Mouse (Mus musculus) midbrain, embryonic 15.5 days (tissue): ENCODE data around the gene Olfr58. TPM values are rescaled to one million over a fixed set of nuclear protein-coding genes. Genes with fewer than 3 reads are reported as not detected.
"Not testable (repeated sequence)": the region's sequence is repeated elsewhere in the genome, so short reads cannot be mapped to it uniquely, and the experiment has no call there.

Experiments
- ATAC-seq: fragments of 200-750 bp; cut with Nextera tagmentation; replicated peaks from 2 replicates; pipeline ENCODE4 v1.8.0; 2017; ENCODE audit warnings: moderate TSS enrichment
- H3K27ac ChIP-seq: fragments of 300-500 bp; sonication (generic); 2 replicates; pipeline ENCODE4 v1.5.1; 2015; ENCODE audit warnings: mild to moderate bottlenecking, inconsistent platforms
- H3K27me3 ChIP-seq: fragments of 300-500 bp; sonication (generic); replicated peaks from 2 replicates; pipeline ENCODE4 v1.6.1; 2015; ENCODE audit warnings: inconsistent platforms
- H3K36me3 ChIP-seq: fragments of 300-500 bp; sonication (generic); replicated peaks from 2 replicates; pipeline ENCODE4 v1.6.1; 2015; ENCODE audit warnings: inconsistent platforms
- H3K4me1 ChIP-seq: fragments of 300-500 bp; sonication (generic); 2 replicates; pipeline ENCODE4 v1.6.1; 2015; ENCODE audit warnings: inconsistent platforms
- H3K4me2 ChIP-seq: fragments of 300-500 bp; sonication (generic); 2 replicates; pipeline ENCODE4 v1.6.1; 2015; ENCODE audit warnings: inconsistent platforms, mild to moderate bottlenecking, moderate library complexity
- H3K4me3 ChIP-seq: fragments of 300-500 bp; sonication (generic); 2 replicates; pipeline ENCODE4 v1.5.1; 2015; ENCODE audit warnings: mild to moderate bottlenecking, inconsistent platforms
- H3K9ac ChIP-seq: fragments of 300-500 bp; sonication (generic); 2 replicates; pipeline ENCODE4 v1.6.1; 2015; ENCODE audit warnings: mild to moderate bottlenecking, inconsistent platforms
- H3K9me3 ChIP-seq: fragments of 300-500 bp; sonication (generic); 2 replicates; pipeline ENCODE4 v1.6.1; 2016; ENCODE audit warnings: inconsistent platforms
- WGBS: fragments of 180-500 bp; shearing (Covaris S2); methylation state at CpG from one replicate; pipeline ENCODE4 v1.1.7; 2015; ENCODE audit warnings: mixed read lengths; 5-methylcytosine and 5-hydroxymethylcytosine counted together
- polyA plus RNA-seq: library from polyadenylated mRNA; unstranded; fragments of >200 nt; fragmentation: Nextera tagmentation; extraction: Ambion mirVana; gene quantifications from 2 replicates; pipeline ENCODE4 v1.2.1, GENCODE M21; 2015

The Olfr58 gene
- not detected in 2 replicates for polyA plus RNA-seq

DNA sequence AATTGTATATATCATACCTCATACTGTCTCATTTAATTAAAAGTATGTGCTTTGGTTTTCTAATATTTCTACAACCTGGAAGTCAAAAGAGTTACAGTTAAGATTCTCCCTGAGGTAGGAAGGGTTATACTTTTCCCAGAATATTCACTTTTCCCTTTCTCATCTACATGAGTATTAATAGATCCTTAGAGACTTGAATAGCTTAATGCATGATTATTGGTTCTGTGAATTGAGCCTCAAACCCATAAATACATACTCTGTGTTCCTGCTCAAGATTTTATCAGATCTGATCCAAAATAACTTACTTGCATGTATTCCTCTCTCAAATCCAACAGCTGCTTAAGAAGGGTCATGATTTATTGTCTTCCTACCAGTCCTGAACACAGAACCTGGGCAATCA is at the start of gene Olfr58:
Gene Olfr58, plus strand, starts transcription at position 301 of the 400 bp plus-strand sequence.
- no peak for ATAC-seq
- Histone ChIP-seq H3K27me3 (no peaks in the 10 kb centered on the region), H3K27ac (no peak within 1 kb of the TSS), H3K9me3 (peaks cover 3% of the 10 kb centered on the region; the same call in 1 of the 2 replicates), H3K4me3 (no peak within 1 kb of the TSS), H3K4me1 (no peaks in the 10 kb centered on the region), H3K4me2 (no peak within 1 kb of the TSS), H3K9ac (no peak within 1 kb of the TSS), H3K36me3 (no peaks in the 10 kb centered on the region)

DNA sequence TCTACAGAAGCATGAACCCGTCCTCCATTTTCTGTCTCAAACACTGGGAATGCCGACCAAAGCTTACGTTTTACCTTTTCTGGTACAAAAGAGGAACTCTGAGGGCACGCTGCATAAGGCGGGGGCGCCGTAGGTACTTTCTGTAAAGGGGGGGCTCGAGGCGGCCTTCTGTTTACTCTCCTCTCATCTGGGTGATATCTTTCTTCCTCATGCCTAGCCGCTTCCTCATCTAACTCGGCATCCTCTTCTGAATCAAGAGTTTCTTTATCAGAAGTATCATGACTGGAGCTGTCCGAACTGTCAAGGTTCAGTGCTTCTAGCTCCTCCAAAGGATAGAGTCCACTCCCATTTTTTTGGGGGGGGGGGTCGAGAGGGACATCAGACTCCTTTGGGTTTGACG is 10.9 kb upstream of the Olfr58 start:
- Histone ChIP-seq H3K9me3 (peaks cover 24% of the 10 kb centered on the region; the same call in 1 of the 2 replicates), H3K27me3 (no peaks in the 10 kb centered on the region), H3K9ac (no peak overlapping the region), H3K27ac (no peak overlapping the region), H3K36me3 (no peaks in the 10 kb centered on the region), H3K4me2 (no peak overlapping the region), H3K4me3 (no peak overlapping the region), H3K4me1 (no peaks in the 10 kb centered on the region)
- no peak for ATAC-seq
- WGBS, result 86% methylated on average over 14 of the region's 14 CpGs

DNA sequence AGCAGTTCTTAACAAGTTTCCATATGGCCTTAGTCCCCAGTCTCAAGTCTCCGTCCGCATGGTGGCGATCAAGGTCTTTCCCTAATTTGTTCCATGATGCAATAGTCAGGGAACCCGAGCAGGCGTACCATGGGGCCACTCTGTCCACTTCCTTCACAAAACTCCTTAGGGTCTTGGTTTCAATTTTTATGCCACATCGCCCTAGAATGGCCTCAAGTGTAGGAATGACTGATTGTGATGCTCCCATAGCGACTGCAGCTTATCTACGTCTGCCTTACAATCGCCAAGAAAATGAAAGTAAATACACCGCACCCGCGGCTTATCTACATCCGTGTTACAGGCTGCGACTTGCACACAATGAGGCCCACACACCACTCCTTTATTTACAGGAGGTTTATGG is 10.4 kb upstream of the Olfr58 start:
- WGBS, result 95% methylated on average over 14 of the region's 14 CpGs
- H3K9me3 ChIP-seq, result peaks cover 22% of the 10 kb centered on the region; the same call in 1 of the 2 replicates
- H3K9ac ChIP-seq, result no peak overlapping the region
- H3K4me2 ChIP-seq, result no peak overlapping the region
- no peaks in the 10 kb centered on the region for H3K4me1 ChIP-seq
- no peaks in the 10 kb centered on the region for H3K36me3 ChIP-seq
- ATAC-seq, result no peak
- no peak overlapping the region for H3K4me3 ChIP-seq
- no peak overlapping the region for H3K27ac ChIP-seq
- H3K27me3 ChIP-seq, result no peaks in the 10 kb centered on the region

DNA sequence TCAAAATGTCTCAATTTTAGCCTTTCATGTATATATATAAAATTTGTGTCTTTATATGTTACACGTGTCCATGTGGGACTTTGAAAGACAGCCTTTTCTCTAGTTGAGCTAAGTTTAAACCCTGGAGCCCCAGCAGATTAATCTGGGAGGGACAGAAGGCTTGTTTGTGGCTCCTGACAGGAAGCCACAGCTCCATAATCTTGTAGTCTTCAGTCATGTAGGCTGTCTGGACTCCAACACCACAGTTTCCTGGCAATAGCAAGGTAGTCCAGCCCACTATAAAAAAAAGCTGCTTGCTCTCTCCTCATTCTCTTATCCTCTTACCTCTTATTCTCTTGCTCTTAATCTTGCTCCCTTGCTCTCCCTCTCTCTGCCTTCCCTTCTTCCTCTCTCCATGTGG is 22.9 kb downstream of the Olfr58 start:
- 78% methylated on average over 1 of the region's 1 CpGs for WGBS
- no peaks in the 10 kb centered on the region for H3K27me3 ChIP-seq
- H3K9me3 ChIP-seq, result no peaks in the 10 kb centered on the region; the same call in 1 of the 2 replicates
- H3K4me2 ChIP-seq, result no peak overlapping the region
- H3K36me3 ChIP-seq, result no peaks in the 10 kb centered on the region
- no peak overlapping the region for H3K4me3 ChIP-seq
- ATAC-seq, result no peak
- H3K9ac ChIP-seq, result no peak overlapping the region
- no peaks in the 10 kb centered on the region for H3K4me1 ChIP-seq
- no peak overlapping the region for H3K27ac ChIP-seq

DNA sequence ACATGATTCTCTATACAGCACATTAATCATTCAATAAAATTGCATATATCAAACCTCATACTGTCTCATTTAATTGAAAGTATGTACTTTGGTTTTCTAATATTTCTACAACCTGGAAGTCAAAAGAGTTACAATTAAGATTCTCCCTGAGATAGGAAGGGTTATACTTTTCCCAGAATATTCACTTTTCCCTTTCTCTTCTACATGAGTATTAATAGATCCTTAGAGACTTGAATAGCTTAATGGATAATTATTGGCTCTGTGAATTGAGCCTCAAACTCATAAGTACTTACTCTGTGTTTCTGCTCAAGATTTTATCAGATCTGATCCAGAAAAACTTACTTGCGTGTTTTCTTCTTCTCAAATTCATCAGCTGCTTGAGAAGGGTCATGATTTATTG is 24.5 kb downstream of the Olfr58 start, which contains the start of gene Olfr859:
Gene Olfr859, plus strand, starts transcription at position 301 of the 400 bp plus-strand sequence.
- not testable (repeated sequence) for H3K9me3 ChIP-seq, H3K4me1 ChIP-seq, ATAC-seq, H3K36me3 ChIP-seq, H3K4me2 ChIP-seq, H3K27me3 ChIP-seq, H3K4me3 ChIP-seq, H3K9ac ChIP-seq, H3K27ac ChIP-seq
- 73% methylated on average over 1 of the region's 1 CpGs for WGBS

Other genes with a start within 250 kb of the Olfr58 start
- gene Olfr853, start 239.2 kb upstream of the Olfr58 start, polyA plus RNA-seq, result not detected in 2 replicates
- gene Olfr854, start 212.9 kb upstream of the Olfr58 start, polyA plus RNA-seq, result not detected in 2 replicates
- not detected in 2 replicates for gene Olfr855, start 197.7 kb upstream of the Olfr58 start, polyA plus RNA-seq
- 39.0 and 39.4 TPM in 2 replicates for gene Zfp317, start 158.2 kb upstream of the Olfr58 start, polyA plus RNA-seq
- not detected in 2 replicates for gene Olfr857, start 70.8 kb upstream of the Olfr58 start, polyA plus RNA-seq
- gene Olfr859, start 24.6 kb downstream of the Olfr58 start, polyA plus RNA-seq, result not detected in 2 replicates
- not detected in 2 replicates for gene Olfr860, start 69.5 kb downstream of the Olfr58 start, polyA plus RNA-seq
- gene Olfr862, start 107.7 kb downstream of the Olfr58 start, polyA plus RNA-seq, result not detected in 2 replicates
- gene Olfr77, start 136.6 kb downstream of the Olfr58 start, polyA plus RNA-seq, result 0.09 and 0.14 TPM in 2 replicates
- gene Olfr866, start 247.8 kb downstream of the Olfr58 start, polyA plus RNA-seq, result not detected in 2 replicates